Mouse (Mus musculus) CD8-positive naive resting alpha-beta T cell, adult 57 days (primary cell): Measurements from ENCODE around the gene Cirbp. TPM values are rescaled to one million over a fixed set of nuclear protein-coding genes. Genes with fewer than 3 reads are reported as not detected.

Source experiments
- total RNA-seq: library from RNA; stranded (reverse); gene quantifications from one replicate; pipeline ENCODE4 v1.2.4, GENCODE M21; 2023

The Cirbp gene
- total RNA-seq: 211 TPM

GRCm38 (mm10) chr10:80165392-80166128 lies at the start of gene Cirbp:
TSS of gene Cirbp (plus strand) at chr10:80165985.

GRCm38 (mm10) chr10:80138553-80139438 lies 27.0 kb upstream of the Cirbp start, which contains the start of gene Atp5d:
TSS of gene Atp5d (plus strand) at chr10:80138632.

GRCm38 (mm10) chr10:80140666-80141035 lies 25.1 kb upstream of the Cirbp start, which contains the start of gene Cbarp:
TSS of gene Cbarp (minus strand) at chr10:80140835.

GRCm38 (mm10) chr10:80147719-80148601 lies 17.8 kb upstream of the Cirbp start, which contains the start of gene Midn:
TSS of gene Midn (plus strand) at chr10:80148272.

GRCm38 (mm10) chr10:80172527-80173292 lies 6.9 kb downstream of the Cirbp start, which contains the start of gene 1600002K03Rik:
TSS of gene 1600002K03Rik (plus strand) at chr10:80172944.

GRCm38 (mm10) chr10:80179068-80180051 lies 13.6 kb downstream of the Cirbp start, which contains the start of gene Efna2:
TSS of gene Efna2 (plus strand) at chr10:80179482.

Other genes starting within 250 kb of the Cirbp start
- 0.73 TPM for gene Kiss1r, start 249.0 kb upstream of the Cirbp start, total RNA-seq
- gene R3hdm4, start 244.8 kb upstream of the Cirbp start, total RNA-seq: 102 TPM
- gene Arid3a, start 238.9 kb upstream of the Cirbp start, total RNA-seq: 7.3 TPM
- gene Wdr18, start 205.8 kb upstream of the Cirbp start, total RNA-seq: 48.8 TPM
- 0.58 TPM for gene Grin3b, start 195.3 kb upstream of the Cirbp start, total RNA-seq
- gene Tmem259, start 181.7 kb upstream of the Cirbp start, total RNA-seq: 142 TPM
- 499 TPM for gene Cnn2, start 177.4 kb upstream of the Cirbp start, total RNA-seq
- gene Abca7, start 169.5 kb upstream of the Cirbp start, total RNA-seq: 82.9 TPM
- gene Arhgap45, start 149.3 kb upstream of the Cirbp start, total RNA-seq: 806 TPM
- gene Polr2e, start 126.2 kb upstream of the Cirbp start, total RNA-seq: 68.7 TPM
- gene Gpx4, start 118.8 kb upstream of the Cirbp start, total RNA-seq: 131 TPM
- 99.0 TPM for gene Sbno2, start 60.4 kb upstream of the Cirbp start, total RNA-seq
- 128 TPM for gene Stk11, start 50.2 kb upstream of the Cirbp start, total RNA-seq
- 159 TPM for gene Atp5d, start 27.4 kb upstream of the Cirbp start, total RNA-seq
- 24.5 TPM for gene Cbarp, start 25.1 kb upstream of the Cirbp start, total RNA-seq
- gene Midn, start 17.7 kb upstream of the Cirbp start, total RNA-seq: 121 TPM
- 18.5 TPM for gene 1600002K03Rik, start 7.0 kb downstream of the Cirbp start, total RNA-seq
- not detected for gene Efna2, start 13.5 kb downstream of the Cirbp start, total RNA-seq
- gene Mum1, start 60.4 kb downstream of the Cirbp start, total RNA-seq: 59.2 TPM
- 94.3 TPM for gene Ndufs7, start 83.1 kb downstream of the Cirbp start, total RNA-seq
- gene Gamt, start 95.0 kb downstream of the Cirbp start, total RNA-seq: not detected
- 161 TPM for gene Dazap1, start 95.5 kb downstream of the Cirbp start, total RNA-seq
- 3,989 TPM for gene Rps15, start 126.5 kb downstream of the Cirbp start, total RNA-seq
- gene Apc2, start 130.0 kb downstream of the Cirbp start, total RNA-seq: not detected
- gene 2310011J03Rik, start 154.6 kb downstream of the Cirbp start, total RNA-seq: 23.6 TPM
- gene Pcsk4, start 163.5 kb downstream of the Cirbp start, total RNA-seq: 3.0 TPM
- gene Reep6, start 164.0 kb downstream of the Cirbp start, total RNA-seq: 0.24 TPM
- not detected for gene Adamtsl5, start 182.4 kb downstream of the Cirbp start, total RNA-seq
- not detected for gene Plk5, start 190.5 kb downstream of the Cirbp start, total RNA-seq
- gene Mex3d, start 221.7 kb downstream of the Cirbp start, total RNA-seq: 6.2 TPM
- 122 TPM for gene Mbd3, start 233.6 kb downstream of the Cirbp start, total RNA-seq
- 59.9 TPM for gene Uqcr11, start 240.8 kb downstream of the Cirbp start, total RNA-seq